Mouse (Mus musculus) heart, postnatal 25 days (tissue): Measurements from ENCODE around the gene Terb1. TPM values are rescaled to one million over a fixed set of nuclear protein-coding genes. Genes with fewer than 3 reads are reported as not detected.

Source experiments
- DNase-seq: peaks from one replicate; pipeline ENCODE4 v3.0.0; 2022; ENCODE audit warnings: low spot score
- intact Hi-C: fragments of 180-260 bp; cut with DNase I; formaldehyde crosslinking; loops from one replicate; pipeline ENCODE4 v1.15.1; 2025
- total RNA-seq, 2 experiments: library from RNA; stranded (reverse); gene quantifications; 2 replicates each; pipeline ENCODE4 v1.2.3; 2021

Gene Terb1
- total RNA-seq, 2 experiments from 2014 or later = not detected

GRCm38 (mm10) chr8:104422313-104422712 is 87.4 kb downstream of the Terb1 start:
- no peak for DNase-seq
- intact Hi-C loops = no loop called here

- DNase-seq = no peak
- intact Hi-C loops = no loop called here
Observed at GRCm38 (mm10) chr8:104416022-104416421, 93.7 kb downstream of the Terb1 start.

GRCm38 (mm10) chr8:104414204-104414603 is 95.5 kb downstream of the Terb1 start:
- intact Hi-C loops = no loop called here

GRCm38 (mm10) chr8:104413770-104414169 is 95.9 kb downstream of the Terb1 start:
- intact Hi-C loops = no loop called here
- no peak for DNase-seq

More at GRCm38 (mm10) chr8:104414204-104414603, 95.5 kb downstream of the Terb1 start:
- DNase-seq = no peak

GRCm38 (mm10) chr8:104412805-104413532 is 96.7 kb downstream of the Terb1 start:
- intact Hi-C loops = no loop called here
- no peak for DNase-seq

GRCm38 (mm10) chr8:104411972-104412371 is 97.7 kb downstream of the Terb1 start:
- intact Hi-C loops = no loop called here
- no peak for DNase-seq

- no peak for DNase-seq
- intact Hi-C loops = no loop called here
Observed at GRCm38 (mm10) chr8:104411468-104411867, 98.2 kb downstream of the Terb1 start.

GRCm38 (mm10) chr8:104410628-104411273 is 99.0 kb downstream of the Terb1 start:
- DNase-seq = no peak
- intact Hi-C loops = no loop called here

GRCm38 (mm10) chr8:104408328-104409110 is 101.2 kb downstream of the Terb1 start:
- intact Hi-C loops = no loop called here
- DNase-seq = no peak

GRCm38 (mm10) chr8:104406340-104407128 is 103.2 kb downstream of the Terb1 start:
- DNase-seq = no peak
- intact Hi-C loops = no loop called here

GRCm38 (mm10) chr8:104405430-104406187 is 104.1 kb downstream of the Terb1 start:
- no peak for DNase-seq
- intact Hi-C loops = no loop called here

- intact Hi-C loops = loop anchor here (5.0 kb wide), 1 partner anchor 61 kb away; no protein-coding TSS in a partner anchor
- no peak for DNase-seq
Observed at GRCm38 (mm10) chr8:104403596-104403995, 106.1 kb downstream of the Terb1 start.

Other genes with a start within 250 kb of the Terb1 start
- gene Cmtm2a, start 216.7 kb downstream of the Terb1 start, total RNA-seq = not detected
- not detected for gene Gm45711, start 199.8 kb downstream of the Terb1 start, total RNA-seq
- not detected for gene Cmtm1, start 199.8 kb downstream of the Terb1 start, total RNA-seq
- gene Gm11020, start 188.3 kb downstream of the Terb1 start, total RNA-seq = not detected
- not detected for gene Cmtm2b, start 187.7 kb downstream of the Terb1 start, total RNA-seq
- 10 to 100 TPM; 14.6 to 19.4 TPM for gene Cmtm3, start 170.5 kb downstream of the Terb1 start, total RNA-seq
- gene Cmtm4, start 114.1 kb downstream of the Terb1 start, total RNA-seq = 10 to 100 TPM; 10.5 to 10.6 TPM
- gene Dync1li2, start 66.9 kb downstream of the Terb1 start, total RNA-seq = 100 to 1,000 TPM in 1 of 2 experiments, 10 to 100 TPM in 1; 93.5 to 104 TPM
- 10 to 100 TPM; 29.6 to 30.5 TPM for gene Nae1, start 24.7 kb upstream of the Terb1 start, total RNA-seq
- 1 to 10 TPM; 2.9 to 3.4 TPM for gene Car7, start 24.8 kb upstream of the Terb1 start, total RNA-seq
- gene Pdp2, start 81.5 kb upstream of the Terb1 start, total RNA-seq = 10 to 100 TPM; 20.1 to 29.0 TPM
- gene Cdh16, start 114.5 kb upstream of the Terb1 start, total RNA-seq = 1 to 10 TPM; 2.4 to 3.1 TPM
- gene Rrad, start 121.4 kb upstream of the Terb1 start, total RNA-seq = 100 to 1,000 TPM; 323 to 376 TPM
- 10 to 100 TPM; 58.7 to 66.5 TPM for gene Ciao2b, start 132.1 kb upstream of the Terb1 start, total RNA-seq
- gene Ces2a, start 224.1 kb upstream of the Terb1 start, total RNA-seq = not detected